Mouse (Mus musculus) CH12.LX (cell line): ENCODE measurements around the gene Hcfc2. TPM values are rescaled to one million over a fixed set of nuclear protein-coding genes. Genes with fewer than 3 reads are reported as not detected.

Experiments
- DNase-seq: peaks from one replicate; pipeline ENCODE4 v3.0.0-alpha.2; 2013; ENCODE audit errors: extremely low read depth
- H3K27ac ChIP-seq: 2 replicates; pipeline ENCODE4 v1.5.1; 2012; ENCODE audit warnings: low read depth, mild to moderate bottlenecking, control low read depth, moderate library complexity; ENCODE audit not compliant: insufficient read depth
- H3K27me3 ChIP-seq: replicated peaks from 2 replicates; pipeline ENCODE3; 2012; ENCODE audit warnings: inconsistent platforms
- H3K36me3 ChIP-seq, 2 experiments: replicated peaks in 1 of 2; 2 replicates each; pipeline versions ENCODE3 to v1.6.1; 2012; ENCODE audit warnings: inconsistent platforms in 1 of 2, low read length in 1 of 2, mild to moderate bottlenecking in 1 of 2, mixed read lengths in 1 of 2, moderate library complexity in 1 of 2; ENCODE audit not compliant: control insufficient read depth in 1 of 2, insufficient read depth in 1 of 2
- H3K4me1 ChIP-seq, 2 experiments: 2 replicates each; pipeline ENCODE4 v1.6.1; 2012; ENCODE audit warnings: inconsistent platforms in 1 of 2, moderate library complexity in 1 of 2; ENCODE audit not compliant: insufficient read depth in 2 of 2, control insufficient read depth in 1 of 2
- H3K4me2 ChIP-seq: 2 replicates; pipeline ENCODE4 v1.6.1; 2012; ENCODE audit warnings: low read depth, mild to moderate bottlenecking, control low read depth; ENCODE audit not compliant: poor library complexity, insufficient read depth, severe bottlenecking
- H3K4me3 ChIP-seq, 3 experiments: fragments of 150-350 bp in 1 of 3; sonication (generic) in 1 of 3; replicated peaks in 1 of 3; 2 replicates each; pipeline versions ENCODE3 to v1.5.1; 2011 to 2012; ENCODE audit warnings: low read depth in 2 of 3, low read length in 2 of 3, mild to moderate bottlenecking in 2 of 3, moderate library complexity in 2 of 3, control low read depth in 1 of 3, improper control_type of control experiment in 1 of 3, inconsistent platforms in 1 of 3, mixed read lengths in 1 of 3; ENCODE audit not compliant: poor library complexity in 1 of 3
- H3K79me2 ChIP-seq: replicated peaks from 2 replicates; pipeline ENCODE4 v1.6.1; 2012; ENCODE audit warnings: mild to moderate bottlenecking, moderate library complexity; ENCODE audit not compliant: control insufficient read depth, poor library complexity, insufficient read depth, severe bottlenecking; ENCODE audit errors: extremely low read depth
- H3K9ac ChIP-seq: 2 replicates; pipeline ENCODE4 v1.6.1; 2012; ENCODE audit warnings: low read depth, mild to moderate bottlenecking, control low read depth, moderate library complexity; ENCODE audit not compliant: insufficient read depth
- H3K9me3 ChIP-seq: replicated peaks from 2 replicates; pipeline ENCODE3; 2012; ENCODE audit warnings: low read length, inconsistent platforms, mixed read lengths
- BHLHE40 ChIP-seq: IDR thresholded peaks from 2 replicates; pipeline ENCODE4 v1.6.1; 2011; ENCODE audit warnings: mild to moderate bottlenecking, low read depth, low read length, improper control_type of control experiment
- CHD1 ChIP-seq: IDR thresholded peaks from 2 replicates; pipeline ENCODE4 v1.6.1; 2012; ENCODE audit warnings: low read depth, low read length, improper control_type of control experiment, inconsistent platforms
- CHD2 ChIP-seq: IDR thresholded peaks from 2 replicates; pipeline ENCODE4 v1.6.1; 2011; ENCODE audit warnings: low read length, improper control_type of control experiment
- E2F4 ChIP-seq: IDR thresholded peaks from 2 replicates; pipeline ENCODE4 v1.6.1; 2011; ENCODE audit warnings: low read depth, low read length, improper control_type of control experiment; ENCODE audit not compliant: insufficient replicate concordance
- HCFC1 ChIP-seq: IDR thresholded peaks from 2 replicates; pipeline ENCODE4 v1.6.1; 2012; ENCODE audit warnings: low read depth, mild to moderate bottlenecking, inconsistent platforms, low read length, improper control_type of control experiment
- IRF4 ChIP-seq: IDR thresholded peaks from 2 replicates; pipeline ENCODE4 v1.6.1; 2014; ENCODE audit warnings: low read depth, mild to moderate bottlenecking, inconsistent platforms, low read length, improper control_type of control experiment
- JUN ChIP-seq: IDR thresholded peaks from 2 replicates; pipeline ENCODE4 v1.6.1; 2011; ENCODE audit warnings: low read depth, mild to moderate bottlenecking, low read length, improper control_type of control experiment, moderate library complexity; ENCODE audit not compliant: insufficient read depth
- KAT2A ChIP-seq: IDR thresholded peaks from 2 replicates; pipeline ENCODE4 v1.6.1; 2012; ENCODE audit warnings: low read length, improper control_type of control experiment, inconsistent platforms; ENCODE audit not compliant: insufficient replicate concordance
- MAFK ChIP-seq: IDR thresholded peaks from 2 replicates; pipeline ENCODE4 v1.6.1; 2011; ENCODE audit warnings: low read length, improper control_type of control experiment; ENCODE audit not compliant: insufficient replicate concordance
- MAX ChIP-seq: IDR thresholded peaks from 2 replicates; pipeline ENCODE4 v1.6.1; 2011; ENCODE audit warnings: low read length, improper control_type of control experiment
- MAZ ChIP-seq: IDR thresholded peaks from 2 replicates; pipeline ENCODE4 v1.6.1; 2012; ENCODE audit warnings: low read depth, mild to moderate bottlenecking, inconsistent platforms, low read length, improper control_type of control experiment, moderate library complexity
- MEF2A ChIP-seq: IDR thresholded peaks from 2 replicates; pipeline ENCODE4 v1.6.1; 2014; ENCODE audit warnings: low read depth, mild to moderate bottlenecking, inconsistent platforms, low read length, improper control_type of control experiment, borderline replicate concordance
- MXI1 ChIP-seq: IDR thresholded peaks from 2 replicates; pipeline ENCODE4 v1.6.1; 2011; ENCODE audit warnings: mild to moderate bottlenecking, low read depth, low read length, improper control_type of control experiment
- NRF1 ChIP-seq: IDR thresholded peaks from 2 replicates; pipeline ENCODE4 v1.6.1; 2014; ENCODE audit warnings: low read depth, mild to moderate bottlenecking, inconsistent platforms, low read length, improper control_type of control experiment, moderate library complexity
- POLR2A ChIP-seq: IDR thresholded peaks from 2 replicates; pipeline ENCODE4 v1.6.1; 2011; ENCODE audit warnings: low read depth, mild to moderate bottlenecking, improper control_type of control experiment, low read length
- POLR2AphosphoS2 ChIP-seq: IDR thresholded peaks from 2 replicates; pipeline ENCODE4 v1.6.1; 2011; ENCODE audit warnings: low read depth, low read length, improper control_type of control experiment
- SIN3A ChIP-seq: IDR thresholded peaks from 2 replicates; pipeline ENCODE4 v1.6.1; 2012; ENCODE audit warnings: low read length, improper control_type of control experiment, inconsistent platforms
- SMC3 ChIP-seq: IDR thresholded peaks from 2 replicates; pipeline ENCODE4 v1.6.1; 2011; ENCODE audit warnings: low read depth, low read length, improper control_type of control experiment
- TBP ChIP-seq: conservative IDR thresholded peaks from 2 replicates; pipeline ENCODE4 v1.6.1; 2011; ENCODE audit warnings: low read depth, low read length, improper control_type of control experiment
- TCF12 ChIP-seq: IDR thresholded peaks from 2 replicates; pipeline ENCODE4 v1.6.1; 2014; ENCODE audit warnings: low read depth, mild to moderate bottlenecking, inconsistent platforms, low read length, improper control_type of control experiment
- UBTF ChIP-seq: IDR thresholded peaks from 2 replicates; pipeline ENCODE4 v1.6.1; 2012; ENCODE audit warnings: low read depth, mild to moderate bottlenecking, inconsistent platforms, low read length, improper control_type of control experiment, moderate library complexity
- USF1 ChIP-seq: IDR thresholded peaks from 2 replicates; pipeline ENCODE4 v1.6.1; 2014; ENCODE audit warnings: low read depth, mild to moderate bottlenecking, inconsistent platforms, low read length, improper control_type of control experiment
- ZKSCAN1 ChIP-seq: IDR thresholded peaks from 2 replicates; pipeline ENCODE4 v1.6.1; 2012; ENCODE audit warnings: low read depth, inconsistent platforms, low read length, improper control_type of control experiment, borderline replicate concordance
- ZMIZ1 ChIP-seq: IDR thresholded peaks from 2 replicates; pipeline ENCODE4 v1.6.1; 2012; ENCODE audit warnings: low read depth, mild to moderate bottlenecking, inconsistent platforms, low read length, improper control_type of control experiment
- ZNF384 ChIP-seq: IDR thresholded peaks from 2 replicates; pipeline ENCODE4 v1.6.1; 2012; ENCODE audit warnings: low read depth, low read length, improper control_type of control experiment, inconsistent platforms
- dilution Hi-C: fragments of 300-500 bp; cut with MboI; formaldehyde crosslinking; loops from 2 replicates; pipeline ENCODE4 v1.14.3; 2020; ENCODE audit warnings: low sequenced_read_pairs; ENCODE audit not compliant: extremely low pct_unique_long_range_greater_than_20kb, extremely low pct_ligation_motif_present
- in situ Hi-C: fragments of 300-500 bp; cut with MboI; formaldehyde crosslinking; loops from 3 replicates; pipeline ENCODE4 v1.14.3; 2019; ENCODE audit warnings: low sequenced_read_pairs, low pct_ligation_motif_present, low pct_unique_long_range_greater_than_20kb, mixed read lengths
- polyA plus RNA-seq: library from polyadenylated mRNA; unstranded; fragments of >175 nt; gene quantifications from 2 replicates; pipeline ENCODE4 v1.2.1, GENCODE M21; 2012; ENCODE audit warnings: low read depth; ENCODE audit not compliant: insufficient read length
- total RNA-seq, 2 experiments: library from RNA; depleted of rRNA; stranded (reverse); fragments of 300-350 nt in 1 of 2; fragments of >200 nt in 1 of 2; gene quantifications; 2 replicates each; pipeline ENCODE4 v1.2.3; 2012 to 2014

The Hcfc2 gene
- total and polyA plus RNA-seq, 3 experiments: 10.5 to 13.0 (median 12.3) TPM

DNA sequence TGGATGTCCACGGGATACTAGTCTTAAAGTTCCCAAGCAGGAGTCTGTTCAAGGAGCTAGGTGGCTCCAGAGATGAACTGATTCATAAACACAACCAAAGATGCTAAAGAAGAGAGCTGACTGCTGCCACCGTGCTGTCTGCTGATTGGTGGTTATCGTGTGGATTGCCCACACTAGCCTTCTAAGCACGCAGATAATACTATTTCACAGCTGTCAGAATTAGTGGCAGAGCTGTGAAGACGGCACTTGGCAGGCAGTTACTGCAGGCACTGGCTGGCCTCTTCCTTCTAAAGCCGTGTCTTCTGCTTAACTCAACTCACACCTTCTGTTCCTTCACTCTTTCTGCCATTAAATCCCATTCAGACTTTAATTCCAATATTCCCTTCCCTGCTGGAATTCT, 62.4 kb downstream of the Hcfc2 start:
- TF ChIP-seq HCFC1 (no peak), BHLHE40 (no peak), MEF2A (no peak), CHD1 (no peak), JUN (no peak), MXI1 (no peak), SMC3 (no peak), ZKSCAN1 (no peak), CHD2 (no peak), USF1 (no peak), IRF4 (no peak), TBP (no peak)
- dilution Hi-C loops: no loop called here

DNA sequence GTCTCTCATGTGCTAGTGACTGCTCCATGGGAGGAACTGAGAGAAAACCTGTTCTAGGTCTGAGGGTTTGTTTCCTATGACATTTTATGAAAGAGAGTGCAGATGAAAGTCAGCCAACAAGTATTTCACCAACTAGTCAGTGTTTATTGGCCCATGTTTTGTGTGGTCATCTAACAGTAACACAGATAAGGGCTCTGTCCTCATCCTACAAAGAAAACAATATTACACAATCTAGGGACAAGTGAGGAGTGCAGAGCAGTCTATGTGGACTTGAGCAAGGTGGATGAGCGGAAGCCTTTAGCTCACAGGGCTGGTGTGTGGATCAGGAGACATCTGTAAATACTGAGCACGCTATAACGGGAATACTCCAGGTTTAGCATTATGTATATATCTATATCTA, 62.9 kb downstream of the Hcfc2 start:
- no peak for DNase-seq
- Histone ChIP-seq H3K4me3 (no peak overlapping the region), H3K27me3 (no peaks in the 10 kb centered on the region), H3K79me2 (peaks cover 49% of the 10 kb centered on the region), H3K4me2 (no peak overlapping the region), H3K9me3 (no peaks in the 10 kb centered on the region), H3K27ac (no peak overlapping the region), H3K9ac (no peak overlapping the region), H3K36me3 (peaks cover 64 to 75% of the 10 kb centered on the region in 2 experiments), H3K4me1 (peaks cover 6 to 37% of the 10 kb centered on the region in 2 experiments; a peak in 3 of 4 replicates)
- TF ChIP-seq UBTF (no peak), MAZ (no peak), MAX (no peak), POLR2A (no peak), POLR2AphosphoS2 (no peak), ZMIZ1 (no peak), E2F4 (no peak), MAFK (no peak), NRF1 (no peak), JUN (no peak), SIN3A (no peak), MEF2A (no peak), TCF12 (no peak), CHD1 (no peak), ZNF384 (no peak), KAT2A (no peak)
- dilution Hi-C loops (no loop called here), in situ Hi-C loops (no loop called here)

More for the DNA sequence above, 62.4 kb downstream of the Hcfc2 start:
- Histone ChIP-seq H3K27me3 (no peaks in the 10 kb centered on the region), H3K9me3 (no peaks in the 10 kb centered on the region), H3K4me3 (no peak overlapping the region), H3K79me2 (peaks cover 48% of the 10 kb centered on the region), H3K4me2 (no peak overlapping the region), H3K4me1 (peaks cover 6 to 37% of the 10 kb centered on the region in 2 experiments; a peak in 3 of 4 replicates), H3K9ac (no peak overlapping the region), H3K36me3 (peaks cover 69 to 80% of the 10 kb centered on the region in 2 experiments), H3K27ac (no peak overlapping the region)
- in situ Hi-C loops: no loop called here
- DNase-seq: no peak
